Mouse (Mus musculus) embryonic fibroblast, embryonic 13.5 days (primary cell): ENCODE results near the gene Fnbp1.

ENCODE experiments used
- CTCF ChIP-seq: IDR thresholded peaks from 2 replicates; pipeline ENCODE4 v1.5.1; 2011; ENCODE audit warnings: mild to moderate bottlenecking, control low read depth, low read length, moderate library complexity, borderline replicate concordance; ENCODE audit not compliant: insufficient read depth
- POLR2A ChIP-seq: IDR thresholded peaks from 2 replicates; pipeline ENCODE4 v1.6.1; 2011; ENCODE audit warnings: low read depth, mild to moderate bottlenecking, control low read depth, low read length, moderate library complexity

DNA sequence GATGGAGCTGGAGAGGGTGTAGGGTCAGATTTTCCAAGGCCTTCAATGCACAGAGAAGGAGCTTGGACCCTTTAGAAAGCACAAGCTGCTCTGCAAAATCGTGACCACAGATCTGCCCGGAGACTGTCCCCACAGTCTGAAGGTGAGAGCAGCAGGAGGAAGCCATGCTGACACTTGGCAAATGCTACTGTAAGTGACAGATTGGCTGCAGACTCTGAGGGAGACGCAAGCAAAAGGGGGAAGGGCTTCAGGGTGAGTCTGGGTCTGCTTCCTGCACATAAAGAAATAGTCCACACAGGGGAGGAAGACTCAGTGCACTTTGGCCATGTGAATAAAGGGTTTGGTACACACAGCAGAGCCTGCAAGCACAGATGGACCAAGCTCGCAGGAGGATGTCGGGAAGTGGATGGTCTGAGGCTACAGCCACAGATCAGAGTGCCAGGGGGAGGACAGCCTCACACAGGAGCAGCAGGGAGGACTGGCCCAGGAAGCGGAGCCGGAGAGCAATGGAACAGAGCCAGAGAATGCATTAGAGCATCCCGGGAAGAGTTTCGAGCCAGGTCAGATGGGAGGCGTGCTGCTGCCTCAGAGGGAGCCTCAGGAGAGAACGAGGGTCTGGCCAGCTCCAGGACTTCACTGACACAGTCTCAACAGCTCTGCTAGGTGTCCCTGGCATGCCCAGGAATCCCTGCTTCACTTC lies 35.0 kb downstream of the Fnbp1 start:
- TF ChIP-seq CTCF (no peak), POLR2A (no peak)
